Comparison of ENCODE assay signal across 7 mouse cellular contexts in genomic region chr2:32625873-32626694, GRCm38 (mm10). TPM values are rescaled to one million over a fixed set of nuclear protein-coding genes. Genes with fewer than 3 reads are reported as not detected.
DNase-seq lines count a peak whose midpoint lies in the region; ATAC-seq lines count a peak whose summit lies in the region.

No protein-coding gene starts in this region.

- peak overlapping the region; percentile 64 for H3K9ac ChIP-seq in forebrain, embryonic 14.5 days (ENCODE audit: low read length)
- H3K9ac ChIP-seq in limb, embryonic 12.5 days (replicated peaks): peak overlapping the region; percentile 47; the same call in 1 of the 2 replicates

- peak overlapping the region; percentile 79; the same call in 1 of the 2 replicates for H3K27ac ChIP-seq in forebrain, embryonic 14.5 days (ENCODE audit: low read depth, low read length)
- peak overlapping the region; percentile 88 for H3K27ac ChIP-seq in limb, embryonic 12.5 days

- peak overlapping the region; percentile 62 for H3K4me2 ChIP-seq in forebrain, embryonic 14.5 days (ENCODE audit: low read length)
- H3K4me2 ChIP-seq in limb, embryonic 12.5 days: peak overlapping the region; percentile 56

- H3K4me1 ChIP-seq in forebrain, embryonic 14.5 days (ENCODE audit: control insufficient read depth, insufficient read depth, low read length): peaks cover 31% of the 10 kb centered on the region
- H3K4me1 ChIP-seq in limb, embryonic 12.5 days (replicated peaks): peaks cover 71% of the 10 kb centered on the region

- no peaks in the 10 kb centered on the region for H3K36me3 ChIP-seq in forebrain, embryonic 14.5 days (ENCODE audit: control insufficient read depth, insufficient read depth, low read length)
- H3K36me3 ChIP-seq in limb, embryonic 12.5 days: no peaks in the 10 kb centered on the region

- 53% methylated on average over 5 of the region's 5 CpGs for WGBS in forebrain, embryonic 14.5 days
- 29% methylated on average over 5 of the region's 5 CpGs for WGBS in limb, embryonic 12.5 days

- H3K4me3 ChIP-seq in forebrain, embryonic 14.5 days (ENCODE audit: low read depth, low read length): peak overlapping the region; percentile 26; the same call in 1 of the 2 replicates
- H3K4me3 ChIP-seq in limb, embryonic 12.5 days (replicated peaks): peak overlapping the region; percentile 30

- ATAC-seq in forebrain, embryonic 14.5 days: peak; percentile 25
- ATAC-seq in limb, embryonic 12.5 days (ENCODE audit: insufficient number of reproducible peaks, insufficient read depth, low FRiP score, low TSS enrichment, low read depth): 0 out of 2 replicates have a peak, but pooled peaks have one; percentile 16

- no peaks in the 10 kb centered on the region for H3K9me3 ChIP-seq in forebrain, embryonic 14.5 days (replicated peaks; ENCODE audit: control insufficient read depth, low read length)
- H3K9me3 ChIP-seq in limb, embryonic 12.5 days: no peaks in the 10 kb centered on the region; the same call in 1 of the 2 replicates

- DNase-seq in MN1 (ENCODE audit: low spot score): peak; percentile 70
- peak; percentile 83 for DNase-seq in adrenal gland, postnatal 25 days
- peak; percentile 59 for DNase-seq in forebrain, embryonic 14.5 days (ENCODE audit: low spot score)
- DNase-seq in heart, postnatal 4 days: peak; percentile 83
- DNase-seq in right cerebral cortex, adult 2 months (ENCODE audit: low spot score in 2 of 2): peak; percentile 65 to 71
- DNase-seq in thymus, postnatal 10 days (ENCODE audit: low spot score in 2 of 2): no peak

- no peaks in the 10 kb centered on the region for H3K27me3 ChIP-seq in forebrain, embryonic 14.5 days (replicated peaks; ENCODE audit: control insufficient read depth, insufficient read depth, low read length)
- H3K27me3 ChIP-seq in limb, embryonic 12.5 days: no peaks in the 10 kb centered on the region

RNA-seq across cellular contexts. Expression of gene Ak1, which starts 4.5 kb away (rescaled TPM):
- total RNA-seq in adrenal gland, postnatal 25 days (2021): 43.4 and 61.9 TPM in 2 replicates
- polyA plus RNA-seq in forebrain, embryonic 14.5 days (2014; fragmentation: Nextera tagmentation; extraction: Ambion mirVana): 60.3 and 65.9 TPM in 2 replicates
- total RNA-seq in heart, postnatal 4 days (2021): 100 to 1,000 TPM; 405 to 424 TPM
- polyA plus RNA-seq in limb, embryonic 12.5 days (2016; fragmentation: Nextera tagmentation; extraction: Ambion mirVana): 34.3 and 34.4 TPM in 2 replicates

RNA-seq across cellular contexts. Expression of gene Eng, which starts 20.3 kb away (rescaled TPM):
- 105 and 106 TPM in 2 replicates for total RNA-seq in adrenal gland, postnatal 25 days (2021)
- polyA plus RNA-seq in forebrain, embryonic 14.5 days (2014; fragmentation: Nextera tagmentation; extraction: Ambion mirVana): 15.0 and 23.1 TPM in 2 replicates
- total RNA-seq in heart, postnatal 4 days (2021): 100 to 1,000 TPM; 149 to 162 TPM
- 24.7 and 25.7 TPM in 2 replicates for polyA plus RNA-seq in limb, embryonic 12.5 days (2016; fragmentation: Nextera tagmentation; extraction: Ambion mirVana)

RNA-seq across cellular contexts. Expression of gene St6galnac6, which starts 26.6 kb away (rescaled TPM):
- total RNA-seq in adrenal gland, postnatal 25 days (2021): 48.4 and 56.0 TPM in 2 replicates
- polyA plus RNA-seq in forebrain, embryonic 14.5 days (2014; fragmentation: Nextera tagmentation; extraction: Ambion mirVana): 4.7 and 5.7 TPM in 2 replicates
- total RNA-seq in heart, postnatal 4 days (2021): 10 to 100 TPM; 77.5 to 82.7 TPM
- 23.4 and 23.7 TPM in 2 replicates for polyA plus RNA-seq in limb, embryonic 12.5 days (2016; fragmentation: Nextera tagmentation; extraction: Ambion mirVana)

RNA-seq across cellular contexts. Expression of gene St6galnac4, which starts 39.2 kb away (rescaled TPM):
- total RNA-seq in adrenal gland, postnatal 25 days (2021): 8.8 and 9.4 TPM in 2 replicates
- 18.7 and 21.4 TPM in 2 replicates for polyA plus RNA-seq in forebrain, embryonic 14.5 days (2014; fragmentation: Nextera tagmentation; extraction: Ambion mirVana)
- total RNA-seq in heart, postnatal 4 days (2021): 10 to 100 TPM; 31.6 to 38.6 TPM
- polyA plus RNA-seq in limb, embryonic 12.5 days (2016; fragmentation: Nextera tagmentation; extraction: Ambion mirVana): 29.8 and 29.9 TPM in 2 replicates

RNA-seq across cellular contexts. Expression of gene 9430097D07Rik, which starts 50.6 kb away (rescaled TPM):
- not detected in 2 replicates for total RNA-seq in adrenal gland, postnatal 25 days (2021)
- 0.30 and 0.61 TPM in 2 replicates for polyA plus RNA-seq in forebrain, embryonic 14.5 days (2014; fragmentation: Nextera tagmentation; extraction: Ambion mirVana)
- not detected for total RNA-seq in heart, postnatal 4 days (2021)
- 0.55 TPM in 1 of 2 replicates, not detected in the other for polyA plus RNA-seq in limb, embryonic 12.5 days (2016; fragmentation: Nextera tagmentation; extraction: Ambion mirVana)

Comparison
In these comparisons a context has a peak if more than half of its experiments do, and no peak if none do; other contexts are left out.
1. DNase-seq: peak in MN1 (single experiment), adrenal gland, postnatal 25 days (single experiment), forebrain, embryonic 14.5 days (single experiment), heart, postnatal 4 days (single experiment) and right cerebral cortex, adult 2 months (2 of 2); none in thymus, postnatal 10 days (0 of 2).